Comparison of ENCODE assay signal across 9 mouse cellular contexts in genomic region chr8:126837318-126838025, GRCm38 (mm10).
DNase-seq lines count a peak whose midpoint lies in the region; ATAC-seq and TF ChIP-seq lines count a peak whose summit lies in the region.
"Had no signal": no experiment of that assay in that cellular context is flagged by ENCODE, and none has a peak within 500 bp of the region (broad histone marks: within the 10 kb centered on the region; RNA-seq: fewer than 3 reads in every experiment).

No protein-coding gene starts in this region.

- no peak for ATAC-seq in midbrain, embryonic 14.5 days (ENCODE audit: low FRiP score, low TSS enrichment)

- no peak overlapping the region for H3K4me2 ChIP-seq in midbrain, embryonic 14.5 days (ENCODE audit: low read length)

- H3K9me3 ChIP-seq in heart, embryonic 10.5 days, result no peaks in the 10 kb centered on the region
- H3K9me3 ChIP-seq in limb, embryonic 10.5 days (replicated peaks), result no peaks in the 10 kb centered on the region
- no peaks in the 10 kb centered on the region for H3K9me3 ChIP-seq in midbrain, embryonic 14.5 days (ENCODE audit: control insufficient read depth, low read length)

- TF ChIP-seq CTCF in layer of hippocampus, adult 2 months (conservative IDR thresholded peaks at IDR 0.05), result no peak
- no peak for TF ChIP-seq CTCF in cerebellum, adult 2 months (IDR thresholded peaks at IDR 0.05; ENCODE audit: borderline replicate concordance, insufficient read depth, low read depth, low read length)

- peak overlapping the region; percentile 90; the same call in 1 of the 2 replicates for H3K27ac ChIP-seq in layer of hippocampus, adult 2 months
- H3K27ac ChIP-seq in heart, embryonic 10.5 days, result peak overlapping the region; percentile 92
- peak overlapping the region; percentile 88; the same call in 1 of the 2 replicates for H3K27ac ChIP-seq in limb, embryonic 10.5 days
- H3K27ac ChIP-seq in midbrain, embryonic 14.5 days (replicated peaks; ENCODE audit: low read depth, low read length), result 0 out of 2 replicates have a peak overlapping the region, but pooled peaks have one; percentile 37
- no peak overlapping the region for H3K27ac ChIP-seq in cerebellum, adult 2 months (ENCODE audit: insufficient read depth, low read length)

- no peaks in the 10 kb centered on the region for H3K36me3 ChIP-seq in heart, embryonic 10.5 days
- H3K36me3 ChIP-seq in limb, embryonic 10.5 days, result no peaks in the 10 kb centered on the region
- no peaks in the 10 kb centered on the region for H3K36me3 ChIP-seq in midbrain, embryonic 14.5 days (ENCODE audit: control insufficient read depth, insufficient read depth, low read length)

- 60% methylated on average over 9 of the region's 9 CpGs for WGBS in heart, embryonic 10.5 days
- 85% methylated on average over 9 of the region's 9 CpGs for WGBS in limb, embryonic 10.5 days
- 76% methylated on average over 9 of the region's 9 CpGs for WGBS in midbrain, embryonic 14.5 days
- 75% methylated on average over 9 of the region's 9 CpGs for WGBS in cerebellum, adult 2 months

- no peak for TF ChIP-seq POLR2A in cerebellum, adult 2 months (IDR thresholded peaks at IDR 0.05; ENCODE audit: borderline replicate concordance, insufficient read depth, low read length)

- no peaks in the 10 kb centered on the region for H3K27me3 ChIP-seq in heart, embryonic 10.5 days (ENCODE audit: insufficient read depth, poor library complexity, severe bottlenecking)
- no peaks in the 10 kb centered on the region for H3K27me3 ChIP-seq in limb, embryonic 10.5 days (ENCODE audit: low read depth, poor library complexity, severe bottlenecking)
- H3K27me3 ChIP-seq in midbrain, embryonic 14.5 days (ENCODE audit: control insufficient read depth, insufficient read depth, low read length), result no peaks in the 10 kb centered on the region
- H3K27me3 ChIP-seq in cerebellum, adult 2 months (ENCODE audit: control insufficient read depth, insufficient read depth, low read length), result no peaks in the 10 kb centered on the region

- H3K4me1 ChIP-seq in heart, embryonic 10.5 days, result peaks cover 68% of the 10 kb centered on the region
- peaks cover 65% of the 10 kb centered on the region for H3K4me1 ChIP-seq in limb, embryonic 10.5 days
- H3K4me1 ChIP-seq in midbrain, embryonic 14.5 days (ENCODE audit: control insufficient read depth, insufficient read depth, low read length), result peaks cover 25% of the 10 kb centered on the region
- peaks cover 14% of the 10 kb centered on the region; the same call in 1 of the 2 replicates for H3K4me1 ChIP-seq in cerebellum, adult 2 months (ENCODE audit: control insufficient read depth, insufficient read depth, low read length)

- no peak overlapping the region for H3K4me3 ChIP-seq in layer of hippocampus, adult 2 months
- H3K4me3 ChIP-seq in heart, embryonic 10.5 days, result no peak overlapping the region
- no peak overlapping the region for H3K4me3 ChIP-seq in limb, embryonic 10.5 days
- H3K4me3 ChIP-seq in midbrain, embryonic 14.5 days (replicated peaks; ENCODE audit: low read depth, low read length), result no peak overlapping the region
- no peak overlapping the region for H3K4me3 ChIP-seq in cerebellum, adult 2 months (replicated peaks; ENCODE audit: insufficient read depth, low read depth, low read length)
- H3K4me3 ChIP-seq: myocyte had no signal

- H3K9ac ChIP-seq in midbrain, embryonic 14.5 days (replicated peaks; ENCODE audit: low read length), result no peak overlapping the region

- no peak for DNase-seq in layer of hippocampus, adult 2 months (ENCODE audit: low spot score in 2 of 2)
- no peak for DNase-seq in layer of hippocampus, postnatal 36 days
- no peak for DNase-seq in heart, embryonic 10.5 days (ENCODE audit: low spot score)
- DNase-seq in limb, embryonic 10.5 days (ENCODE audit: low spot score), result no peak
- DNase-seq in midbrain, embryonic 14.5 days, result no peak
- DNase-seq in MN1 (ENCODE audit: low spot score), result no peak
- no peak for DNase-seq in adrenal gland, postnatal 4 days (ENCODE audit: low spot score in 2 of 2)
- no peak for DNase-seq in cerebellum, adult 2 months
